Mouse (Mus musculus) megakaryocyte, embryonic 14.5 days (primary cell): ENCODE measurements around the gene Gm4450. TPM values are rescaled to one million over a fixed set of nuclear protein-coding genes. Genes with fewer than 3 reads are reported as not detected.
"Not testable (repeated sequence)": the region's sequence is repeated elsewhere in the genome, so short reads cannot be mapped to it uniquely, and the experiment has no call there.

Experiments
- H3K27me3 ChIP-seq: replicated peaks from 2 replicates; pipeline ENCODE3; 2012; ENCODE audit warnings: inconsistent platforms
- H3K36me3 ChIP-seq: replicated peaks from 2 replicates; pipeline ENCODE3; 2012; ENCODE audit warnings: low read length, inconsistent platforms, mixed read lengths
- H3K4me1 ChIP-seq: 2 replicates; pipeline ENCODE4 v1.6.1; 2012; ENCODE audit warnings: inconsistent platforms
- H3K4me3 ChIP-seq: replicated peaks from 2 replicates; pipeline ENCODE3; 2012; ENCODE audit warnings: moderate library complexity, mild to moderate bottlenecking, inconsistent platforms
- H3K9me3 ChIP-seq: 2 replicates; pipeline ENCODE4 v1.6.1; 2012; ENCODE audit warnings: inconsistent platforms
- FLI1 ChIP-seq: IDR thresholded peaks from 2 replicates; pipeline ENCODE4 v1.6.1; 2012; ENCODE audit warnings: low read length, inconsistent platforms, mixed read lengths
- GATA1 ChIP-seq: IDR thresholded peaks from 3 replicates; pipeline ENCODE4 v1.6.1; 2012; ENCODE audit warnings: mixed read lengths, low read length, inconsistent platforms, borderline replicate concordance
- polyA plus RNA-seq: library from polyadenylated mRNA; stranded (reverse); fragments of >175 nt; gene quantifications from 2 replicates; pipeline ENCODE4 v1.2.3, GENCODE M21; 2012; ENCODE audit warnings: low replicate concordance; ENCODE audit not compliant: insufficient read depth

Gene Gm4450
- not detected in 2 replicates for polyA plus RNA-seq

- H3K4me1 ChIP-seq, H3K4me3 ChIP-seq, H3K27me3 ChIP-seq, H3K36me3 ChIP-seq, H3K9me3 ChIP-seq: not testable (repeated sequence)
Measured at GRCm38 (mm10) chr3:98457026-98457425, at the start of gene Gm4450. TSS of gene Gm4450 (minus strand) at chr3:98457126.

- not testable (repeated sequence) for H3K4me1 ChIP-seq, H3K9me3 ChIP-seq, H3K4me3 ChIP-seq, H3K36me3 ChIP-seq, H3K27me3 ChIP-seq
Measured at GRCm38 (mm10) chr3:98497401-98497800, 40.5 kb upstream of the Gm4450 start.

- not testable (repeated sequence) for H3K4me3 ChIP-seq, H3K36me3 ChIP-seq, H3K4me1 ChIP-seq, H3K27me3 ChIP-seq, H3K9me3 ChIP-seq
Measured at GRCm38 (mm10) chr3:98496762-98497161, 39.8 kb upstream of the Gm4450 start.

DNA sequence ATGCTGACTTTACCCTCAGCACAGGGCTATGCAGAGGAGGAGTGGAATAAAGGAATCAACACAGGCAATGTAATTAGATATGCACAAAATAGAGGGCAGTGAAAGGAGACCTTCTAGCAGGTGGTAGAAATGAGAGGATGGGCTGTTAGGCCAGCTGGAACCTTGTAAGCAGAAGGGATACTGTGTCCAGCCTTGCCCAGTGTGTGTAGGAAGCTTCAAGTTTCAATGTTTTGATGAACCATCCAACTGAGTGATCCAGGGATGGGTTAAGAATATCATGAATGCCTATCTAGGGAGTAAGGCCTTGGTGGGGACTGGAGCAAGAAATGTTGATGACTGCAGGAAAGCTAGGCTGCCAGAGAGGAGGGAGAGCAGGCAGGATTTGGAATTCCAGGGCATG, 38.1 kb upstream of the Gm4450 start:
- H3K4me3 ChIP-seq, H3K27me3 ChIP-seq, H3K9me3 ChIP-seq, H3K4me1 ChIP-seq, H3K36me3 ChIP-seq: not testable (repeated sequence)

GRCm38 (mm10) chr3:98494184-98494583, 37.3 kb upstream of the Gm4450 start:
- H3K27me3 ChIP-seq, H3K4me3 ChIP-seq, H3K9me3 ChIP-seq, H3K36me3 ChIP-seq, H3K4me1 ChIP-seq: not testable (repeated sequence)

GRCm38 (mm10) chr3:98471499-98471898, 14.6 kb upstream of the Gm4450 start:
- not testable (repeated sequence) for H3K4me3 ChIP-seq, H3K9me3 ChIP-seq, H3K27me3 ChIP-seq, H3K4me1 ChIP-seq, H3K36me3 ChIP-seq

- H3K4me3 ChIP-seq, H3K27me3 ChIP-seq, H3K9me3 ChIP-seq, H3K36me3 ChIP-seq, H3K4me1 ChIP-seq: not testable (repeated sequence)
Measured at GRCm38 (mm10) chr3:98471057-98471456, 14.1 kb upstream of the Gm4450 start.

GRCm38 (mm10) chr3:98469323-98469722, 12.4 kb upstream of the Gm4450 start:
- not testable (repeated sequence) for H3K4me1 ChIP-seq, H3K9me3 ChIP-seq, H3K4me3 ChIP-seq, H3K36me3 ChIP-seq, H3K27me3 ChIP-seq

GRCm38 (mm10) chr3:98453786-98454185, 3.1 kb downstream of the Gm4450 start:
- H3K9me3 ChIP-seq, H3K4me1 ChIP-seq, H3K36me3 ChIP-seq, H3K27me3 ChIP-seq, H3K4me3 ChIP-seq: not testable (repeated sequence)

DNA sequence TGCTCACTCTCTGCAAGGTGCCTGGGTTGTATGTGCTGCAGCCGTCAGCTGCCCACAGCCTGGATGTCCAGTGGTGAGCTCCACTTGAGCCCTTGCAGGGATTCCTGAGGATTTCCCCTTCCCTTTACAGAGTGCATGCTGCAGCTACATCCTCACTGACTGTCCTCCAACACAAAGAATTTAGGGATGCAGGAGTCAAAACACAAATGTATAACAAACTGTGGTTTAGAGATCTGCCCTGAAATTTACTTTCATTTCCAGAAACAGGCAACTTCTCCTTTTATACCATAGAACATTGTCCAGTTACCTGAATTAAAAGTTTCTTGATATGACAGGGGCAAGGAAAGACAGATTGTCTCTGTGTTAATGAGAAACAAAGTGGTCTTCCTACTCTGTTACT, 13.0 kb downstream of the Gm4450 start:
- not testable (repeated sequence) for H3K9me3 ChIP-seq, H3K4me3 ChIP-seq, H3K27me3 ChIP-seq, H3K4me1 ChIP-seq, H3K36me3 ChIP-seq

- not testable (repeated sequence) for H3K4me3 ChIP-seq, H3K27me3 ChIP-seq, H3K4me1 ChIP-seq, H3K36me3 ChIP-seq, H3K9me3 ChIP-seq
Measured at GRCm38 (mm10) chr3:98443149-98443779, 13.7 kb downstream of the Gm4450 start.

- H3K27me3 ChIP-seq, H3K9me3 ChIP-seq, H3K36me3 ChIP-seq, H3K4me1 ChIP-seq, H3K4me3 ChIP-seq: not testable (repeated sequence)
Measured at GRCm38 (mm10) chr3:98442245-98442644, 14.7 kb downstream of the Gm4450 start.

- no peaks in the 10 kb centered on the region for H3K36me3 ChIP-seq
- H3K4me3 ChIP-seq = no peak overlapping the region
- TF ChIP-seq GATA1 = no peak
- TF ChIP-seq FLI1 = no peak
- H3K9me3 ChIP-seq = no peaks in the 10 kb centered on the region
- peaks cover 3% of the 10 kb centered on the region for H3K4me1 ChIP-seq
- peaks cover 10% of the 10 kb centered on the region for H3K27me3 ChIP-seq
Measured at GRCm38 (mm10) chr3:98435030-98435429, 21.9 kb downstream of the Gm4450 start.
